Mouse (Mus musculus) small intestine, adult 2 months (tissue): ENCODE results near the gene Supt3.

ENCODE experiments used
- CTCF ChIP-seq: fragments of 200-500 bp; IDR thresholded peaks from 2 replicates; pipeline ENCODE4 v1.5.1; 2012; ENCODE audit warnings: low read depth, mild to moderate bottlenecking, control low read depth, inconsistent platforms, low read length, moderate library complexity, mixed read lengths; ENCODE audit not compliant: insufficient replicate concordance, insufficient read length; ENCODE audit errors: extremely low read depth
- POLR2A ChIP-seq: fragments of 200-500 bp; IDR thresholded peaks from 2 replicates; pipeline ENCODE4 v1.6.1; 2012; ENCODE audit warnings: low read depth, mild to moderate bottlenecking, control low read depth, inconsistent platforms, low read length, moderate library complexity

DNA sequence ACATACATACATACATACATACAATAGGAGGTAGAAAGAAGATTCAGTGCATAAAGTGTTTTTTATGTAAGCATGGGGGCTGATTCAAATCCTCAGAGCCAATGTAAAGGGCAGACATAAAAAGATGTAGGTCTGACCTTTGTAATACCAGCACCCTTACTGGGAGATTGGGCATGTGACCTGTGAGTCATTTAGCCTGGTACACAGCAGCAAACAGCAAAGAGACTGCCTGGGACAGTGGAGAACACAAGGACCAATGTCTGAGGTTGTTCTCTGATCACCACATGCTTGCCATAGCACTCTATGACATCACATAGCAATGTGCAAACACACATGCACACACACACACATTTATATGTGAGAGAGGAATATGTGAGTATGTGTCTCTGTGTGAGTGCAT is 49.3 kb upstream of the Supt3 start:
- TF ChIP-seq CTCF = no peak
- TF ChIP-seq POLR2A = no peak
